Mouse (Mus musculus) cortical plate, adult 2 months (tissue): ENCODE data around the gene Serpinb11.

ENCODE experiments used
- CTCF ChIP-seq: fragments of 200-500 bp; IDR thresholded peaks from 2 replicates; pipeline ENCODE4 v1.5.1; 2011; ENCODE audit warnings: mild to moderate bottlenecking, control low read depth, low read length; ENCODE audit not compliant: insufficient read depth; ENCODE audit errors: extremely low read depth
- POLR2A ChIP-seq: fragments of 200-500 bp; IDR thresholded peaks from 2 replicates; pipeline ENCODE4 v1.6.1; 2011; ENCODE audit warnings: mild to moderate bottlenecking, low read length, control low read depth; ENCODE audit not compliant: insufficient read depth; ENCODE audit errors: extremely low read depth

DNA sequence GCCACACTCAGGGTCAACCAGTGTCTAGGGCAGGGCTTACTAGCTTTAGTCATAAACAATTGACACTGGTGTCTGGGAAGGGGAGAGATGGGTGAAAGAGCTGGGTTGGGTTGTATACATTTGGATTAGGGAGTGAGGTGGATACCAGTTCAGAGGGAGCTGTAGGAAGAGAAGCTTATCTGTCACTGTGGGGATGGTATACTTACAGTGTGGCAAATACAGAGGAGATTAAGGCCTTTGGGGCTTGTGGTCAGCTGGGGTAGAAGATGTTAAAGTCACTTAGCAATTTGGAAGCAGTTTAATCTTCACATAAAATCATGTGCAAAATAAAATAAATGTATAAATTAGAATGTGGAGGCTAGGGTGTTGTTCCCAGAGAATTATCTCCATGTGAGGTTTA lies 17.4 kb downstream of the Serpinb11 start:
- TF ChIP-seq CTCF (no peak), POLR2A (no peak)
